Mouse (Mus musculus) C2C12 (cell line): ENCODE results near the gene Susd6.

Source experiments
- CTCF ChIP-seq: IDR thresholded peaks from one replicate; pipeline ENCODE4 v1.5.1; 2011; ENCODE audit not compliant: control insufficient read depth, insufficient read depth, insufficient read length
- MAX ChIP-seq: IDR thresholded peaks from one replicate; pipeline ENCODE4 v1.6.1; 2011; ENCODE audit warnings: mild to moderate bottlenecking, control low read depth
- MYOG ChIP-seq: IDR thresholded peaks from one replicate; pipeline ENCODE4 v1.6.1; 2011; ENCODE audit not compliant: control insufficient read depth, insufficient read length; ENCODE audit errors: extremely low read depth
- USF1 ChIP-seq: IDR thresholded peaks from one replicate; pipeline ENCODE4 v1.6.1; 2011; ENCODE audit warnings: low read depth, mild to moderate bottlenecking, control low read depth, moderate library complexity

- TF ChIP-seq MYOG (no peak), MAX (no peak), CTCF (no peak), USF1 (no peak)
These were observed 31.1 kb downstream of the Susd6 start for GRCm38 (mm10) chr12:80821312-80822007.
